Mouse (Mus musculus) duodenum, adult 2 months (tissue): ENCODE data around the gene Cyba. TPM values are rescaled to one million over a fixed set of nuclear protein-coding genes. Genes with fewer than 3 reads are reported as not detected.

Experiments used
- polyA plus RNA-seq: library from polyadenylated mRNA; depleted of rRNA; stranded (reverse); fragments of >200 nt; gene quantifications from 2 replicates; pipeline ENCODE4 v1.2.3, GENCODE M21; 2012; ENCODE audit warnings: low replicate concordance; rRNA removed

The Cyba gene
- polyA plus RNA-seq = 176 and 337 TPM in 2 replicates

GRCm38 (mm10) chr8:122432443-122433268 lies at the start of gene Cyba:
Gene Cyba (minus strand): TSS chr8:122432930.

DNA sequence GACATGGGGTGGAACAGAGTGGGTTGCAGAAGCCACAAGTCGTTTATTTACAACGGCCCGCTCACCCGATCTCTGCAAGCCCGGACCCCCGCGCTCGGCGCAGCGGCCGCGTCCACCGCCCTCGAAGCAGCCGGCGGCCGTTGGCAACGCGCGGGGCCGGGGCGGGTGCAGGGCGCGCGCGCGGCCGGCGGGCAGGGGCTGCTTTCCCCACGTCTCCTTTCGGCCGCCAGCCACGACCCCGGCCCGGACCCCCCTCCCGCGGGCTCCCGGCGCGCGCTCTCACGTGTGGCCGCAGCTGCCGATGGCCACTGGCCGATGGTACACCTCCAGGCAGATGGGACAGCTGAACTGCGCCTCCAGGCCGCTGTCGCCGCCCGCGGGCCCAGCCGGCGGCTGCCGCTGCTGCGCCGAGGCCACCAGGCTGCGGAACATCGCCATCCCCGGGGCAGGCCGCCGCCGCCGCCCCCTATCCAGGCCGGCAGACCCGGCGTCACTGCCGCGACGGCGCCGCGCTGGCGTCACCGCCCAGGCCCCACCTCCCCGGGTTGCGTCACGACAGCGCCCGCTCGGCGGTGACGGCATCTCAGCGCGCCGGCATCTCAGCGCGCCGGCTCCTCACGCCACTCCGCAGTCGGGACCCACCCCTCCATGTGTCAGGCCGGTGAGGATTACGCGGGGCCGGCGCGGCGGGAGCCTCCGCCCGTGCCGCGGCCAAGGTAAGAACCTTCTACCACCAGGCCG lies 43.0 kb upstream of the Cyba start, which contains the start of the genes Rnf166 and Ctu2:
TSS of gene Rnf166 (minus strand) at position 485 of the 741 bp plus-strand sequence.
TSS of gene Ctu2 (plus strand) at position 564 of the 741 bp plus-strand sequence.

DNA sequence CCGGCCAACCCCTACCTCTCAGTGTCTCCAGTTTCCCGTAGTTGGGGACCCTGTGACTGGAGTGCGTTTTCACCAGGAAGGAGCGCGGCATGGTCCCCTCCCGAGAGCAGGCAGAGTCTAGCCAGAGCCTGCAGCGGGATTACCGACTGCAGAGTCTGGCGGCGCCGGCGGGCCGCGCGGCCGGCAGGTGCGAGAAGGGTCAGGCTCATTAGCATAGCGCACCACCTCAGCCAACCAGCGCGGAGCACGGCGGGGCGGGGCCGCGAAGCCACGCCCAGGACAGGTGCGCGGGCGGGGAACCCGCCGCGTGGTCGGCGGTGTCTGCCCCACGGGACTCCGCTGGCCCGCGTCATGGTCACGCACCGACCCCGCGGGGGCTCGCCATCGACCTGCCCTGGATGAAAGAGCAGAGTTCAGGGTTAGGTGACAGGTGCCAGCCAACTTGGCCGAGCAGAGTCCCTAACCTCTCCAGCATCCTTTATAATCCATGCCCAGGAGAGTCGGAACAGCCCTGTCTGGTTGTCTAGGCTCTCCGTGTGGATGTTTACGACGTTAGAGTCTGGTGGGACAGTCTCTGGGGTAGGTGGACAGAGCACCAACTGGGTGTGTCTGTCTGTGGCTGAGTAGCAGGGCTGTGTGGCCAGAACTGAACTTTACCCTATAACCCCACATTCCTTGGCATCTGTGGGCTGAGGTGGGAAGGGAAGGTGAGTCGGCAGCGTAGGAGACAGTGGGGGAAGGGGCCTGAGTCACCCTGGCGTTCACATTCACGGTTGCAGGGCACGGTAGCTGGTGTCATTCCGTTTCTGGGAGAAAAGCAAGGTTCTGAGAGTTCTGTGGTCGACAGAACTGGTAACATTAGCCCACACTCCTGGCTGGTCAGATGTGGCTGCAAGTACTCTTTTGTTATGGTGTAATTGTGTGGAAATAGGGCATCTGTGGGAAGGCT lies 28.1 kb upstream of the Cyba start, which contains the start of gene Snai3:
TSS of gene Snai3 (minus strand) at position 210 of the 949 bp plus-strand sequence.

GRCm38 (mm10) chr8:122443262-122444006 lies 10.7 kb upstream of the Cyba start, which contains the start of gene Mvd:
Gene Mvd (minus strand): TSS chr8:122443422.

DNA sequence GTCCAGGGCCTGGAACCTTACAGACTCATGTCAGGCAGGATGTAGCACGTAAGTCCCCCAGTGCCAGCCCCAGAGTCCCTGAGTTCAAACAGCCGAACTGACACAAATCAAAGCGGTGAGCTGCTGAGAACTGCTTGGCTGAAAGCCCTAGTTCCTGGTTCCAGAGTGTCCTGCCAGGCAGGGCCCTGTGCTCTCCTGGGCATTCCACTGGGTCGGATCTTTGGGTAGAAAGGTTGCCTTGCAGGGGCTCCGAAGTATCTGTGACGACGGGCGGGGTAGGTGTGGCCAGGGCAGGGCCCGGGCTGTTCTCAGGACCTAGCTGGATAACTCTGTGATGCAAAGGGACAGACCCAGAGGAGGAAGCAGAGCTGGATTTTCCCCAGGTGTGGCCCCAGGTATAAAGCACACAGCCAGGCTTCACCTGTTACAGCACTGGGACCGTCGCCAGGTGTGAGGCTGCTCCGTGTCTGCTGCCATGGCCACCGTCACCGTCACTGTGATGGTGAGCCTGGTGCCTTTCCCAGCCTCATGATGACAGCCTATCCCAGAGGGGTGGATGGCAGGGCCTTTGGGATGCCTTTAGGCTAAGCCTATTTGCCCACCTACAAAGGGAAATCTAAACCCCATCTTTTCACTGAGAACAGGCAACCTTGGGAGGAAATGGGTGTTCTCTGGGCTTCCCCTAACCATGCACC lies 11.2 kb downstream of the Cyba start, which contains the start of gene Il17c:
TSS of gene Il17c (plus strand) at position 645 of the 695 bp plus-strand sequence.

GRCm38 (mm10) chr8:122376365-122377231 lies 56.1 kb downstream of the Cyba start, which contains the start of gene Zc3h18:
Gene Zc3h18 (plus strand): TSS chr8:122376609.

Other genes starting within 250 kb of the Cyba start
- gene Zfpm1, start 150.8 kb downstream of the Cyba start, polyA plus RNA-seq = 212 and 254 TPM in 2 replicates
- gene Trhr2, start 72.2 kb downstream of the Cyba start, polyA plus RNA-seq = not detected in 2 replicates
- 21.8 and 28.0 TPM in 2 replicates for gene Zc3h18, start 56.3 kb downstream of the Cyba start, polyA plus RNA-seq
- 0.27 TPM in 1 of 2 replicates, not detected in the other for gene Il17c, start 10.9 kb downstream of the Cyba start, polyA plus RNA-seq
- 24.1 and 33.2 TPM in 2 replicates for gene Mvd, start 10.5 kb upstream of the Cyba start, polyA plus RNA-seq
- 2.4 and 3.5 TPM in 2 replicates for gene Snai3, start 27.8 kb upstream of the Cyba start, polyA plus RNA-seq
- gene Rnf166, start 43.1 kb upstream of the Cyba start, polyA plus RNA-seq = 46.6 and 51.2 TPM in 2 replicates
- gene Ctu2, start 43.2 kb upstream of the Cyba start, polyA plus RNA-seq = 30.8 and 32.0 TPM in 2 replicates
- 22.7 and 28.7 TPM in 2 replicates for gene Piezo1, start 118.4 kb upstream of the Cyba start, polyA plus RNA-seq
- 47.8 and 130 TPM in 2 replicates for gene Cdt1, start 135.1 kb upstream of the Cyba start, polyA plus RNA-seq
- 696 and 873 TPM in 2 replicates for gene Aprt, start 144.0 kb upstream of the Cyba start, polyA plus RNA-seq
- 13.8 and 23.3 TPM in 2 replicates for gene Galns, start 178.5 kb upstream of the Cyba start, polyA plus RNA-seq
- 150 and 176 TPM in 2 replicates for gene Trappc2l, start 178.7 kb upstream of the Cyba start, polyA plus RNA-seq
- gene Pabpn1l, start 189.8 kb upstream of the Cyba start, polyA plus RNA-seq = 0.21 TPM in 1 of 2 replicates, not detected in the other